Mouse (Mus musculus): ENCODE measurements around the gene Arhgap23. TPM values are rescaled to one million over a fixed set of nuclear protein-coding genes. Genes with fewer than 3 reads are reported as not detected.

Gene Arhgap23
- polyA plus RNA-seq, 1 experiment from 2014 or later: 3.1 TPM

DNA sequence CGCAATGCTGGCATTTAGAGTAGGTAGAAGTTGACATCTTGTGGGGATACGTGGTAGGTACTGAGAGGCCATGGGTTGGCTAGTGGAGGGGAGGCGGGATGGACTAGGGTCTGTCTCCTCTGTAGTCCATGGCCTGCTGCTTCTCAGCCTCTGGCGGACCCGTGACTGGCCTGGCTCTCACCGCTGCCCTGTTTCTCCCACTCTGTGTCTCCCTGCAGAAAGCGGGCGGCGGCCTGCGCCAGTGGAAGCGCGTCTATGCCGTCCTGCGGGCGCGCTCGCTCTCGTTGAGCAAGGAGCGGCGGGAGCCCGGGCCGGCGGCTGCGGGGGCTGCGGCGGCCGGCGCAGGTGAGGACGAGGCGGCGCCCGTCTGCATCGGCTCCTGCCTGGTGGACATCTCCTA lies 47.8 kb downstream of the Arhgap23 start:
- ATAC-seq (replicated peaks; ENCODE audit: insufficient number of reproducible peaks, low FRiP score, low TSS enrichment, low read depth) (no peak), DNase-seq (ENCODE audit: low spot score) (no peak)
- peaks cover 7% of the 10 kb centered on the region for H3K36me3 ChIP-seq (replicated peaks; ENCODE audit: control insufficient read depth, insufficient read depth, low read depth, low read length)
- no peaks in the 10 kb centered on the region for H3K27me3 ChIP-seq (ENCODE audit: control insufficient read depth, insufficient read depth, low read length)
- H3K4me2 ChIP-seq (ENCODE audit: low read depth, low read length): no peak overlapping the region
- H3K4me1 ChIP-seq (ENCODE audit: control insufficient read depth, insufficient read depth, low read length): no peaks in the 10 kb centered on the region
- H3K9me3 ChIP-seq (replicated peaks; ENCODE audit: control insufficient read depth, low read length): no peaks in the 10 kb centered on the region
- 40% methylated on average over 33 of the region's 33 CpGs for WGBS
- H3K27ac ChIP-seq (replicated peaks; ENCODE audit: low read depth, low read length): no peak overlapping the region
- H3K9ac ChIP-seq (replicated peaks; ENCODE audit: low read length): no peak overlapping the region
- no peak overlapping the region for H3K4me3 ChIP-seq (ENCODE audit: low read depth, low read length)

DNA sequence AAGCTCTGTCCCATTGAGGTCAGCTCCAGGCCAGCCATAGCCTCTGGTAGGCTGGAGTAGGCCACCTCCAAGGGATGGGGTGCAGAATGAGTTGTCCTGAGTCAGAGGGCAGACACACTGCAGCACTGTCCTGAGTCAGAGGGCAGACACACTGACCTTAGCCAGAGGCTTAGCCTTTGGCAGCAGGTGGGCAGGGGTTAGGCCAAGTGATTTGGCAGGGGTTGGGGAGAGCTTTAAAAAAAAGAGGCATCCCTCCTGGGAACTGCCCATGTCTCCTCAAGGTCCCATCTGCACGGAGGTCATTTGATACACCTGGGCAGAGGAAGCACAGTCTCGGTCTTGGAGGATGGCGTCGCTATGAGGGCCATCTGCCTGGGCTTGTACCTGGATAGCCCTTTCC lies 48.7 kb downstream of the Arhgap23 start:
- Histone ChIP-seq H3K27me3 (ENCODE audit: control insufficient read depth, insufficient read depth, low read length) (no peaks in the 10 kb centered on the region), H3K4me1 (ENCODE audit: control insufficient read depth, insufficient read depth, low read length) (no peaks in the 10 kb centered on the region), H3K4me2 (ENCODE audit: low read depth, low read length) (no peak overlapping the region), H3K27ac (replicated peaks; ENCODE audit: low read depth, low read length) (no peak overlapping the region), H3K9me3 (replicated peaks; ENCODE audit: control insufficient read depth, low read length) (no peaks in the 10 kb centered on the region), H3K4me3 (ENCODE audit: low read depth, low read length) (no peak overlapping the region), H3K9ac (replicated peaks; ENCODE audit: low read length) (no peak overlapping the region), H3K36me3 (replicated peaks; ENCODE audit: control insufficient read depth, insufficient read depth, low read depth, low read length) (peaks cover 7% of the 10 kb centered on the region)
- DNase-seq (ENCODE audit: low spot score) (no peak), ATAC-seq (replicated peaks; ENCODE audit: insufficient number of reproducible peaks, low FRiP score, low TSS enrichment, low read depth) (no peak)
- WGBS: 75% methylated on average over 4 of the region's 4 CpGs

DNA sequence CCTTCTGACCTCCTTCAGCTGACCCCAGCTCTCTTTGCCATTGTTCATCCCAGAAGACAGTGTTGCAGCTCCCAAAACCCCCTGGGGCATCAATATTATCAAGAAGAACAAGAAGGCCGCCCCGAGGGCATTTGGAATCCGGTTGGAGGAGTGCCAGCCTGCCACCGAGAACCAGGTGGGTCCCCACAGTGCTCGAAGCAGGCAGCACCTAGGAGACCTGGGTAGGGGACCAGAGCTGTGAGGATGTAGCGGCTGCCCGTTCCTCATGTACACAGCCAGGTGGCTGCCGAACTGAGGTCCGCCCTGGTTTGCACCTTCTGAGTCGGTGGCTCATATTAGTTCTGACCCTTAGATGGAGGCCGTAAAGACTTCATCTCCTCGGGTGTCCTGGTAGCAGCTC lies 50.6 kb downstream of the Arhgap23 start:
- ATAC-seq (replicated peaks; ENCODE audit: insufficient number of reproducible peaks, low FRiP score, low TSS enrichment, low read depth) (no peak), DNase-seq (ENCODE audit: low spot score) (no peak)
- Histone ChIP-seq H3K4me3 (ENCODE audit: low read depth, low read length) (no peak overlapping the region), H3K36me3 (replicated peaks; ENCODE audit: control insufficient read depth, insufficient read depth, low read depth, low read length) (peaks cover 7% of the 10 kb centered on the region), H3K9me3 (replicated peaks; ENCODE audit: control insufficient read depth, low read length) (no peaks in the 10 kb centered on the region), H3K4me2 (ENCODE audit: low read depth, low read length) (no peak overlapping the region), H3K27me3 (ENCODE audit: control insufficient read depth, insufficient read depth, low read length) (no peaks in the 10 kb centered on the region), H3K27ac (replicated peaks; ENCODE audit: low read depth, low read length) (no peak overlapping the region), H3K4me1 (ENCODE audit: control insufficient read depth, insufficient read depth, low read length) (no peaks in the 10 kb centered on the region), H3K9ac (replicated peaks; ENCODE audit: low read length) (no peak overlapping the region)
- WGBS: 87% methylated on average over 12 of the region's 12 CpGs

GRCm38 (mm10) chr11:97466444-97467160 lies 51.3 kb downstream of the Arhgap23 start:
- ATAC-seq (replicated peaks; ENCODE audit: insufficient number of reproducible peaks, low FRiP score, low TSS enrichment, low read depth) (no peak), DNase-seq (ENCODE audit: low spot score) (no peak)
- H3K4me2 ChIP-seq (ENCODE audit: low read depth, low read length): no peak overlapping the region
- H3K4me3 ChIP-seq (ENCODE audit: low read depth, low read length): no peak overlapping the region
- no peak overlapping the region for H3K9ac ChIP-seq (replicated peaks; ENCODE audit: low read length)
- H3K27me3 ChIP-seq (ENCODE audit: control insufficient read depth, insufficient read depth, low read length): no peaks in the 10 kb centered on the region
- peaks cover 5% of the 10 kb centered on the region for H3K36me3 ChIP-seq (replicated peaks; ENCODE audit: control insufficient read depth, insufficient read depth, low read depth, low read length)
- H3K9me3 ChIP-seq (replicated peaks; ENCODE audit: control insufficient read depth, low read length): no peaks in the 10 kb centered on the region
- 85% methylated on average over 10 of the region's 10 CpGs for WGBS
- no peak overlapping the region for H3K27ac ChIP-seq (replicated peaks; ENCODE audit: low read depth, low read length)
- no peaks in the 10 kb centered on the region for H3K4me1 ChIP-seq (ENCODE audit: control insufficient read depth, insufficient read depth, low read length)

GRCm38 (mm10) chr11:97468639-97469287 lies 53.4 kb downstream of the Arhgap23 start:
- DNase-seq (ENCODE audit: low spot score): peak; percentile 94
- H3K4me1 ChIP-seq (ENCODE audit: control insufficient read depth, insufficient read depth, low read length): no peaks in the 10 kb centered on the region
- ATAC-seq (replicated peaks; ENCODE audit: insufficient number of reproducible peaks, low FRiP score, low TSS enrichment, low read depth): peak; percentile 49
- no peak overlapping the region for H3K4me3 ChIP-seq (ENCODE audit: low read depth, low read length)
- H3K9ac ChIP-seq (replicated peaks; ENCODE audit: low read length): no peak overlapping the region
- H3K9me3 ChIP-seq (replicated peaks; ENCODE audit: control insufficient read depth, low read length): no peaks in the 10 kb centered on the region
- no peak overlapping the region for H3K4me2 ChIP-seq (ENCODE audit: low read depth, low read length)
- H3K36me3 ChIP-seq (replicated peaks; ENCODE audit: control insufficient read depth, insufficient read depth, low read depth, low read length): peaks cover 3% of the 10 kb centered on the region
- H3K27ac ChIP-seq (replicated peaks; ENCODE audit: low read depth, low read length): no peak overlapping the region
- 48% methylated on average over 14 of the region's 14 CpGs for WGBS
- H3K27me3 ChIP-seq (ENCODE audit: control insufficient read depth, insufficient read depth, low read length): no peaks in the 10 kb centered on the region

DNA sequence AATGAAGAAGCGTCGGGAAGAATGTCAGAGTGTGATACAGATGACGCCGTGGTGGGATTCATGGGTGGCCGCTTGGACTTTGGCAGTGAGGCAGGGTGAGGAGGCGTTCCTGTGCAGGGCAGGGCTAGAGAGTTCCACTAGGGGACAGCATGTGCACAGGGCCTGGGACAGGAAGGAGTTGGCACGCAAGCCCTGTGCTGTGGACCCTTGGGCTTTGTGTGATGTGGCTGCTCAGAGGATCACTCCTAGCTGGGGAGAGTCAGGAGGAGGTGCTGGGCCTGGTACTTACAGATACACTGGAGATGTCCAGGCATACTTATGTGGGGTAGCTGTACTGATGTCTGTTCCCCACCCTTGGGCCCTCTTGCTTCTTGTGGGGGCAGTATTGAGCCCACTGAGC lies 54.5 kb downstream of the Arhgap23 start:
- Histone ChIP-seq H3K9ac (replicated peaks; ENCODE audit: low read length) (no peak overlapping the region), H3K27me3 (ENCODE audit: control insufficient read depth, insufficient read depth, low read length) (no peaks in the 10 kb centered on the region), H3K4me3 (ENCODE audit: low read depth, low read length) (no peak overlapping the region), H3K27ac (replicated peaks; ENCODE audit: low read depth, low read length) (no peak overlapping the region), H3K9me3 (replicated peaks; ENCODE audit: control insufficient read depth, low read length) (no peaks in the 10 kb centered on the region), H3K36me3 (replicated peaks; ENCODE audit: control insufficient read depth, insufficient read depth, low read depth, low read length) (peaks cover 3% of the 10 kb centered on the region), H3K4me1 (ENCODE audit: control insufficient read depth, insufficient read depth, low read length) (no peaks in the 10 kb centered on the region), H3K4me2 (ENCODE audit: low read depth, low read length) (no peak overlapping the region)
- DNase-seq (ENCODE audit: low spot score) (no peak), ATAC-seq (replicated peaks; ENCODE audit: insufficient number of reproducible peaks, low FRiP score, low TSS enrichment, low read depth) (no peak)
- 87% methylated on average over 7 of the region's 7 CpGs for WGBS

DNA sequence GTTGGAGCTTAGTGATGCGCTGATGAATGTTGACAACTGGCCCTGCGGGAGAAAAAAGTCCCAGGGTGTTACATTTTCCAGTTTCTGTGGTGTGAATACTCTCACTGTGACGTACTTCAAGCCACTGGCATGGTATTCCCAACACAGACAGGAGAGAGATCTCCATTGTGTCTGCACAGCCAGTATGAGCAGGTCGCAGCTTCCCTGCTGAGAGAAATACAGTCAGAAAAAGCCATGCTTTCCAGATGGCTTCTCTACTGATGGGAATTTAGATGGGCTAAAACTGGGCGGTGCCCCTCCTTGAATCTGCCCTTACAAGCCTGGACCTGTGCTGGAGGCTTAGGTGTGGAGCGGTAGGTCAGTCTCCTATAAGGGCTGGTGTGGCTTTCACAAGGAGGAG lies 55.9 kb downstream of the Arhgap23 start:
- WGBS: 84% methylated on average over 6 of the region's 6 CpGs
- no peak for DNase-seq (ENCODE audit: low spot score)

GRCm38 (mm10) chr11:97476334-97477095 lies 61.2 kb downstream of the Arhgap23 start:
- H3K9ac ChIP-seq (replicated peaks; ENCODE audit: low read length): 0 out of 2 replicates have a peak overlapping the region, but pooled peaks have one; percentile 18
- no peak overlapping the region for H3K27ac ChIP-seq (replicated peaks; ENCODE audit: low read depth, low read length)
- H3K27me3 ChIP-seq (ENCODE audit: control insufficient read depth, insufficient read depth, low read length): no peaks in the 10 kb centered on the region
- H3K4me1 ChIP-seq (ENCODE audit: control insufficient read depth, insufficient read depth, low read length): no peaks in the 10 kb centered on the region
- H3K4me3 ChIP-seq (ENCODE audit: low read depth, low read length): no peak overlapping the region
- ATAC-seq (replicated peaks; ENCODE audit: insufficient number of reproducible peaks, low FRiP score, low TSS enrichment, low read depth) (0 out of 2 replicates have a peak, but pooled peaks have one; percentile 37), DNase-seq (ENCODE audit: low spot score) (peak; percentile 86)
- H3K9me3 ChIP-seq (replicated peaks; ENCODE audit: control insufficient read depth, low read length): no peaks in the 10 kb centered on the region
- peaks cover 3% of the 10 kb centered on the region; the same call in 1 of the 2 replicates for H3K36me3 ChIP-seq (replicated peaks; ENCODE audit: control insufficient read depth, insufficient read depth, low read depth, low read length)
- H3K4me2 ChIP-seq (ENCODE audit: low read depth, low read length): no peak overlapping the region
- WGBS: 62% methylated on average over 8 of the region's 8 CpGs

More for the DNA sequence above, 55.9 kb downstream of the Arhgap23 start:
- Histone ChIP-seq H3K4me2 (ENCODE audit: low read depth, low read length) (no peak overlapping the region), H3K4me1 (ENCODE audit: control insufficient read depth, insufficient read depth, low read length) (no peaks in the 10 kb centered on the region), H3K27me3 (ENCODE audit: control insufficient read depth, insufficient read depth, low read length) (no peaks in the 10 kb centered on the region), H3K36me3 (replicated peaks; ENCODE audit: control insufficient read depth, insufficient read depth, low read depth, low read length) (peaks cover 4% of the 10 kb centered on the region), H3K27ac (replicated peaks; ENCODE audit: low read depth, low read length) (no peak overlapping the region), H3K4me3 (ENCODE audit: low read depth, low read length) (no peak overlapping the region), H3K9me3 (replicated peaks; ENCODE audit: control insufficient read depth, low read length) (no peaks in the 10 kb centered on the region), H3K9ac (replicated peaks; ENCODE audit: low read length) (no peak overlapping the region)
- ATAC-seq (replicated peaks; ENCODE audit: insufficient number of reproducible peaks, low FRiP score, low TSS enrichment, low read depth): no peak

All from embryonic facial prominence, embryonic 11.5 days (tissue).